Mouse (Mus musculus) NIH3T3 (cell line): ENCODE data around the gene Caly.

Experiments used
- DNase-seq: peaks from one replicate; pipeline ENCODE4 v3.0.0-alpha.2; 2012; ENCODE audit warnings: low read depth

The Caly gene

GRCm38 (mm10) chr7:140081408-140082241 is 723 bp downstream of the Caly start:
- DNase-seq, result no peak

- peak; percentile 59 for DNase-seq
These were observed 1.7 kb downstream of the Caly start for GRCm38 (mm10) chr7:140080503-140081156.

- peak; percentile 88 for DNase-seq
These were observed 3.6 kb downstream of the Caly start for GRCm38 (mm10) chr7:140078711-140079110.

- no peak for DNase-seq
These were observed 4.7 kb downstream of the Caly start for GRCm38 (mm10) chr7:140077698-140078097.

- DNase-seq, result no peak
These were observed 12.2 kb downstream of the Caly start for GRCm38 (mm10) chr7:140070042-140070711.

- no peak for DNase-seq
These were observed 15.0 kb downstream of the Caly start for GRCm38 (mm10) chr7:140067397-140067796.

GRCm38 (mm10) chr7:140063092-140063491 is 19.3 kb downstream of the Caly start:
- DNase-seq, result peak; percentile 78

- DNase-seq, result peak; percentile 19
These were observed 20.0 kb downstream of the Caly start for GRCm38 (mm10) chr7:140062307-140062706.

- no peak for DNase-seq
These were observed 20.6 kb downstream of the Caly start for GRCm38 (mm10) chr7:140061832-140062130.

GRCm38 (mm10) chr7:140060936-140061831 is 21.2 kb downstream of the Caly start:
- DNase-seq, result no peak

- DNase-seq, result no peak
These were observed 22.7 kb downstream of the Caly start for GRCm38 (mm10) chr7:140059601-140060000.

GRCm38 (mm10) chr7:140058528-140058927 is 23.8 kb downstream of the Caly start:
- no peak for DNase-seq

GRCm38 (mm10) chr7:140057413-140058407 is 24.6 kb downstream of the Caly start:
- peak; percentile 10 for DNase-seq

- DNase-seq, result no peak
These were observed 28.2 kb downstream of the Caly start for GRCm38 (mm10) chr7:140054124-140054523.

- DNase-seq, result no peak
These were observed 33.1 kb downstream of the Caly start for GRCm38 (mm10) chr7:140049115-140049689.

- DNase-seq, result no peak
These were observed 33.8 kb downstream of the Caly start, which contains the start of gene Msx3 for GRCm38 (mm10) chr7:140048361-140049114. Msx3 (minus strand) TSS chr7:140049089.

- DNase-seq, result peak; percentile 15
These were observed 34.5 kb downstream of the Caly start for GRCm38 (mm10) chr7:140047811-140048311.

GRCm38 (mm10) chr7:140045546-140045945 is 36.8 kb downstream of the Caly start:
- DNase-seq, result no peak

GRCm38 (mm10) chr7:140042728-140043127 is 39.6 kb downstream of the Caly start:
- DNase-seq, result no peak
